Mouse (Mus musculus) stomach, embryonic 15.5 days (tissue): ENCODE results near the gene Ttll11. TPM values are rescaled to one million over a fixed set of nuclear protein-coding genes. Genes with fewer than 3 reads are reported as not detected.

ENCODE experiments used
- ATAC-seq: fragments of 200-750 bp; cut with Nextera tagmentation; 2 replicates; pipeline ENCODE4 v1.8.0; 2017; ENCODE audit warnings: low read depth, moderate number of reproducible peaks, moderate TSS enrichment; ENCODE audit not compliant: insufficient read depth, low FRiP score
- H3K27ac ChIP-seq: fragments of 300-500 bp; sonication (generic); 2 replicates; pipeline ENCODE4 v1.5.1; 2015; ENCODE audit warnings: mild to moderate bottlenecking, inconsistent platforms
- H3K27me3 ChIP-seq: fragments of 300-500 bp; sonication (generic); replicated peaks from 2 replicates; pipeline ENCODE4 v1.6.1; 2015; ENCODE audit warnings: inconsistent platforms
- H3K36me3 ChIP-seq: fragments of 300-500 bp; sonication (generic); 2 replicates; pipeline ENCODE4 v1.6.1; 2015; ENCODE audit warnings: inconsistent platforms
- H3K4me1 ChIP-seq: fragments of 300-500 bp; sonication (generic); 2 replicates; pipeline ENCODE4 v1.6.1; 2015; ENCODE audit warnings: inconsistent platforms
- H3K4me2 ChIP-seq: fragments of 300-500 bp; sonication (generic); 2 replicates; pipeline ENCODE4 v1.6.1; 2015; ENCODE audit warnings: mild to moderate bottlenecking, inconsistent platforms
- H3K4me3 ChIP-seq: fragments of 300-500 bp; sonication (generic); replicated peaks from 2 replicates; pipeline ENCODE4 v1.5.1; 2015; ENCODE audit warnings: inconsistent platforms
- H3K9ac ChIP-seq: fragments of 300-500 bp; sonication (generic); 2 replicates; pipeline ENCODE4 v1.6.1; 2015; ENCODE audit warnings: inconsistent platforms
- H3K9me3 ChIP-seq: fragments of 300-500 bp; sonication (generic); 2 replicates; pipeline ENCODE4 v1.6.1; 2016; ENCODE audit warnings: inconsistent platforms
- WGBS: fragments of 180-500 bp; shearing (Covaris S2); methylation state at CpG from one replicate; pipeline ENCODE4 v1.1.7; 2015; 5-methylcytosine and 5-hydroxymethylcytosine counted together
- polyA plus RNA-seq: library from polyadenylated mRNA; unstranded; fragments of >200 nt; fragmentation: Nextera tagmentation; extraction: Ambion mirVana; gene quantifications from 2 replicates; pipeline ENCODE4 v1.2.1, GENCODE M21; 2015

Gene Ttll11
- polyA plus RNA-seq, 1 experiment from 2014 or later: 0.65 TPM

DNA sequence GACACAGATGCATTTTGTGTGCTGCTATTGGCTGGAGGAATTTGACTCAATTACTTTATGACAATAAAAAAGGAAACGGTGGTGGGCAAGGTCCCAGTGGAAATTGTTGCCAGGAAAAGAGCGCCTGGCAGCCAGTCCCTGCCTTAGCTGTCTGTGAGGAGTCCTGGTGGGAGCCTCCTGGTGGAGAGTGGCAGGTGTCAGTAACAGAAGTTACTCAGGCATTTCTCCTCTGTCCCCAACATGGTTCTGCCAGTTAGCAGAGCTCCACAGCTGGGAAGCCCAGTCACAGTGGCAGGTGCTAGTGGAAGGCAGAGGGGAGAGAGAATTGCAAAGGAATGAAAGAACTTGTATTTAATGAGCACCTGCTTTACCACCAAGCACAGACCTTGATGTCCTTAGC lies 110.5 kb downstream of the Ttll11 start:
- Histone ChIP-seq H3K9ac (no peak overlapping the region), H3K36me3 (no peaks in the 10 kb centered on the region), H3K27me3 (no peaks in the 10 kb centered on the region), H3K4me3 (no peak overlapping the region), H3K4me2 (no peak overlapping the region), H3K9me3 (no peaks in the 10 kb centered on the region), H3K4me1 (no peaks in the 10 kb centered on the region), H3K27ac (no peak overlapping the region)
- 53% methylated on average over 2 of the region's 2 CpGs for WGBS
- no peak for ATAC-seq

- Histone ChIP-seq H3K4me1 (no peaks in the 10 kb centered on the region), H3K27me3 (no peaks in the 10 kb centered on the region), H3K27ac (no peak overlapping the region), H3K4me2 (no peak overlapping the region), H3K4me3 (no peak overlapping the region), H3K9me3 (no peaks in the 10 kb centered on the region), H3K36me3 (no peaks in the 10 kb centered on the region), H3K9ac (no peak overlapping the region)
- no peak for ATAC-seq
- 65% methylated on average over 4 of the region's 4 CpGs for WGBS
Observed at GRCm38 (mm10) chr2:35863284-35863683, 116.4 kb downstream of the Ttll11 start.

DNA sequence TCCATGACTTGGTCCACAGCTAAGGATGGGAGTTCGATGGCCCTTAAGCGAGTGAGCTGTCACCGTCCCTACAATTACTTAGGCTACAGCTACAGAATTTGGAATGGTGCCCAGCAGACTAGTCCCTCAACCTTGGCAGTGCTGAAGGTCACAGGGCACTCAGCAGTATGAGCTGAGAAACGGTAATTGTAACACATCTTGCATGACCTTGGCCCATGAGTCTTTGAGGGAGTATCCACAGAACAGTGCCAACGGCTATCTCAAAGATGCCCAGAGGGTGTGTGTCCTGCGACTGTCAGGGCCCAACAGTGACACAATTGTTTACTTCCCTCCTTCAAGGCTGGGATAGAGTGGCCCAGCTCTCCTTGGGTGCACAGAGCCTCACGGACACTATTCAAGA lies 118.5 kb downstream of the Ttll11 start:
- H3K9ac ChIP-seq: no peak overlapping the region
- H3K4me1 ChIP-seq: no peaks in the 10 kb centered on the region
- H3K27me3 ChIP-seq: no peaks in the 10 kb centered on the region
- no peak overlapping the region for H3K27ac ChIP-seq
- 79% methylated on average over 7 of the region's 7 CpGs for WGBS
- H3K9me3 ChIP-seq: no peaks in the 10 kb centered on the region
- ATAC-seq: no peak
- no peak overlapping the region for H3K4me2 ChIP-seq
- H3K36me3 ChIP-seq: no peaks in the 10 kb centered on the region
- no peak overlapping the region for H3K4me3 ChIP-seq

GRCm38 (mm10) chr2:35860394-35860744 lies 119.3 kb downstream of the Ttll11 start:
- Histone ChIP-seq H3K4me1 (no peaks in the 10 kb centered on the region), H3K9ac (no peak overlapping the region), H3K4me3 (no peak overlapping the region), H3K27ac (no peak overlapping the region), H3K36me3 (no peaks in the 10 kb centered on the region), H3K27me3 (no peaks in the 10 kb centered on the region), H3K9me3 (no peaks in the 10 kb centered on the region), H3K4me2 (no peak overlapping the region)
- 51% methylated on average over 10 of the region's 10 CpGs for WGBS
- no peak for ATAC-seq

- Histone ChIP-seq H3K4me1 (no peaks in the 10 kb centered on the region), H3K9me3 (no peaks in the 10 kb centered on the region), H3K4me2 (no peak overlapping the region), H3K9ac (no peak overlapping the region), H3K27ac (no peak overlapping the region), H3K4me3 (no peak overlapping the region), H3K27me3 (no peaks in the 10 kb centered on the region), H3K36me3 (no peaks in the 10 kb centered on the region)
- no peak for ATAC-seq
- 58% methylated on average over 7 of the region's 7 CpGs for WGBS
Observed at GRCm38 (mm10) chr2:35859708-35860393, 119.9 kb downstream of the Ttll11 start.

GRCm38 (mm10) chr2:35858281-35858680 lies 121.4 kb downstream of the Ttll11 start:
- no peaks in the 10 kb centered on the region for H3K36me3 ChIP-seq
- H3K27me3 ChIP-seq: no peaks in the 10 kb centered on the region
- H3K4me2 ChIP-seq: no peak overlapping the region
- no peak overlapping the region for H3K27ac ChIP-seq
- ATAC-seq: no peak
- H3K4me1 ChIP-seq: no peaks in the 10 kb centered on the region
- no peaks in the 10 kb centered on the region for H3K9me3 ChIP-seq
- WGBS: 67% methylated on average over 6 of the region's 6 CpGs
- H3K4me3 ChIP-seq: no peak overlapping the region
- no peak overlapping the region for H3K9ac ChIP-seq

DNA sequence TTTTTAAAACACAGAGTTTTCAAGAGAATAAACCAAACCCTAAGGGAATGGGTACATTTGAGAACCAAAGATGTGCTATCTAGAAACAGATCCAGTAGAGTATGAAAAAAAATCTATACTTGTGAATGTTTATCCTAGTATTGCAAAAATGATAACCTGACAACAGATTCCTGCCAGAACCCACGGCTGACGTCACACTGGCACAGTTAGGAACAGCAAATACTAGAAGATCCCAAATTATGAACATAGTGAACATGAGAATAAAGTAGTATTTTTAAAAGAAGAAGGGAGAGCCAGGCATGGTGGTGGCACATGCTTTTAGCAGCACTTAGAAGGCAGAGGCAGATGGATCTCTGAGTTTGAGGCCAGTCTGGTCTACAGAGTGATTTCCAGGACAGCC lies 122.8 kb downstream of the Ttll11 start:
- H3K9ac ChIP-seq: no peak overlapping the region
- H3K4me3 ChIP-seq: no peak overlapping the region
- no peak overlapping the region for H3K4me2 ChIP-seq
- ATAC-seq: no peak
- no peaks in the 10 kb centered on the region for H3K27me3 ChIP-seq
- no peak overlapping the region for H3K27ac ChIP-seq
- H3K9me3 ChIP-seq: no peaks in the 10 kb centered on the region
- H3K36me3 ChIP-seq: no peaks in the 10 kb centered on the region
- 61% methylated on average over 2 of the region's 2 CpGs for WGBS
- peaks cover 9% of the 10 kb centered on the region for H3K4me1 ChIP-seq

DNA sequence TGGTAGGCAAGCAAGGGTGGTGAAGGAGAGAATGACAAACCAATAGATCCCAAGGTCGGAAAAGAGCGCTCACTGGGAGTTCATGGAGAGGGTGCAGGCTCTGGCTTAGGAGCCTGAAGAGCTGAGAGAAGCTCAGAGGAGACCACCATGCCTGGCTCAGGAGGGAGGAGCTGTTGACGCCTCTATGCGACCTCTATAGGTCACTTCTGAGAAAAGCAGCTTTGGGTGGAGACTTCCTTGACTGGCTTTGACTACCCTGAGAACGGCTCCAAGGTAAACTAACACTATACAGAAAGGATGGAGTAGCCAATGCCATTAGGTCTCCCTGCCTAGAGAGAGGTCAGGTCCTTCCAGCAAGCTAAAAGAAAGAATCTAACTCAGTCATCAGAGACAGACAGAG lies 124.8 kb downstream of the Ttll11 start:
- ATAC-seq: no peak
- Histone ChIP-seq H3K4me3 (no peak overlapping the region), H3K27me3 (no peaks in the 10 kb centered on the region), H3K9ac (no peak overlapping the region), H3K9me3 (no peaks in the 10 kb centered on the region), H3K4me1 (peaks cover 12% of the 10 kb centered on the region), H3K27ac (no peak overlapping the region), H3K4me2 (no peak overlapping the region), H3K36me3 (no peaks in the 10 kb centered on the region)
- 39% methylated on average over 5 of the region's 5 CpGs for WGBS

- ATAC-seq: no peak
- WGBS: 59% methylated on average over 4 of the region's 4 CpGs
- Histone ChIP-seq H3K9ac (no peak overlapping the region), H3K4me3 (no peak overlapping the region), H3K4me2 (no peak overlapping the region), H3K4me1 (peaks cover 12% of the 10 kb centered on the region), H3K9me3 (no peaks in the 10 kb centered on the region), H3K27ac (peak overlapping the region; percentile 48; the same call in 1 of the 2 replicates), H3K27me3 (no peaks in the 10 kb centered on the region), H3K36me3 (no peaks in the 10 kb centered on the region)
Observed at GRCm38 (mm10) chr2:35852971-35853370, 126.7 kb downstream of the Ttll11 start.

GRCm38 (mm10) chr2:35852164-35852509 lies 127.6 kb downstream of the Ttll11 start:
- peaks cover 12% of the 10 kb centered on the region for H3K4me1 ChIP-seq
- no peaks in the 10 kb centered on the region for H3K27me3 ChIP-seq
- no peak overlapping the region for H3K4me3 ChIP-seq
- peak overlapping the region; percentile 40; the same call in 1 of the 2 replicates for H3K27ac ChIP-seq
- no peak overlapping the region for H3K9ac ChIP-seq
- no peaks in the 10 kb centered on the region for H3K9me3 ChIP-seq
- H3K36me3 ChIP-seq: no peaks in the 10 kb centered on the region
- no peak for ATAC-seq
- H3K4me2 ChIP-seq: peak overlapping the region; percentile 33
- WGBS: 36% methylated on average over 3 of the region's 3 CpGs

GRCm38 (mm10) chr2:35851420-35852163 lies 128.1 kb downstream of the Ttll11 start:
- 17% methylated on average over 17 of the region's 17 CpGs for WGBS
- H3K27ac ChIP-seq: peak overlapping the region; percentile 40; the same call in 1 of the 2 replicates
- no peaks in the 10 kb centered on the region for H3K9me3 ChIP-seq
- H3K4me1 ChIP-seq: peaks cover 12% of the 10 kb centered on the region
- ATAC-seq: no peak
- H3K4me3 ChIP-seq: no peak overlapping the region
- H3K36me3 ChIP-seq: no peaks in the 10 kb centered on the region
- H3K27me3 ChIP-seq: no peaks in the 10 kb centered on the region
- no peak overlapping the region for H3K9ac ChIP-seq
- peak overlapping the region; percentile 33 for H3K4me2 ChIP-seq

DNA sequence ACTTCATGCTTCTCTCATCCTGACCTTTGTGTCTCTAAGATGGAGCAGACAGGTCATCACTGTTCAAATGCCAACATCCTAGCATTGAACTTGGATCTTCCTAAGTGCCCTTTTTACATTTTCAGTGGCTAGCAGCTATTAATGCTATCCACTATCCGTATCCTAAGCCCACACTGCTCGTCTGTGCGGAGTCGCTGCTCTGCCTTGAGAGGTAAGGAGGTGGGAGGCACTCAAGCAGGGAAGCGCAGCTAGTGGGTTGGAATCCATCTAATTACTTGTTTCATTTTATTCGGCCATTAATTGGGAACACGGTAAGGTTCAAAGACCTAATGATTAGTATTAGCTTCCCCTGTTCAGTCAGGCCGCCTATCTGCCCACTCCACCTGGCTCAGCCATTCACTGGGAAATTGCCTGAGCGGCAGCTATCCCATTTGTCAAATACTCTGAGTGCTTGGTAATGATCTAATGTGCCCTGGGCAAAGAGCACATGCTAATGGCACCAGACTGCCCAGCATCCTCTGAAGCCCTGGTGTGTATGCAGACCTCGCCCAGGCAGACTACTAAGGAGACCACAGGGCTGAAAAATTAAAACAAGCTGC lies 130.0 kb downstream of the Ttll11 start:
- Histone ChIP-seq H3K9me3 (no peaks in the 10 kb centered on the region), H3K36me3 (no peaks in the 10 kb centered on the region), H3K27ac (no peak overlapping the region), H3K4me3 (no peak overlapping the region), H3K4me1 (peaks cover 12% of the 10 kb centered on the region), H3K27me3 (no peaks in the 10 kb centered on the region), H3K4me2 (no peak overlapping the region), H3K9ac (no peak overlapping the region)
- no peak for ATAC-seq
- 66% methylated on average over 10 of the region's 10 CpGs for WGBS
